Comparison of ENCODE assay signal across 8 mouse cellular contexts in genomic region chr2:158767742-158768339, GRCm38 (mm10). TPM values are rescaled to one million over a fixed set of nuclear protein-coding genes. Genes with fewer than 3 reads are reported as not detected.
DNase-seq lines count a peak whose midpoint lies in the region; ATAC-seq lines count a peak whose summit lies in the region.

Gene Fam83d, plus strand, starts transcription at chr2:158768093.

- DNase-seq in adrenal gland, adult (ENCODE audit: inconsistent age in 2 of 2, low spot score in 1 of 2): peak; percentile 95 to 97
- DNase-seq in embryo, embryonic 10.5 days (ENCODE audit: low spot score): peak; percentile 99
- peak; percentile 97 for DNase-seq in gastrocnemius, postnatal 14 days
- peak; percentile 97 for DNase-seq in left cerebral cortex, postnatal 10 days (ENCODE audit: extremely low spot score in 1 of 2, low spot score in 2 of 2)
- DNase-seq in right cerebral cortex, postnatal 25 days: peak; percentile 92
- DNase-seq in urinary bladder, postnatal 4 days (ENCODE audit: low spot score in 2 of 2): peak; percentile 95 to 97

- ATAC-seq in inflammation-experienced regulatory T-cells, adult 6 months: peak; percentile 97
- ATAC-seq in megakaryocyte-erythroid progenitor cell, adult 5-6 weeks (replicated peaks; ENCODE audit: low FRiP score, low TSS enrichment, poor library complexity, severe bottlenecking): peak; percentile 92

- intact Hi-C loops in gastrocnemius, postnatal 14 days (cut with DNase I; ENCODE audit: low total_unique reads): loop anchor here (5.0 kb wide), 1 partner anchor 94 kb away; no protein-coding TSS in a partner anchor
- intact Hi-C loops in left cerebral cortex, postnatal 10 days (cut with DNase I): loop anchor here (2.0 kb wide), 1 partner anchor 95 kb away; no protein-coding TSS in a partner anchor

RNA-seq across cellular contexts. Expression of gene Fam83d, which starts in this region (rescaled TPM):
- total RNA-seq in gastrocnemius, postnatal 14 days (2021): 1 to 10 TPM; 2.5 to 3.7 TPM
- polyA plus RNA-seq in inflammation-experienced regulatory T-cells, adult 6 months (2017; shearing (Covaris generic)): 1 to 10 TPM in 1 of 3 experiments, under 1 TPM in 2; 0.50 to 3.9 (median 0.59) TPM
- 1 to 10 TPM; 1.4 to 1.6 TPM for total RNA-seq in left cerebral cortex, postnatal 10 days (2021)
- 6.2 and 9.7 TPM in 2 replicates for total RNA-seq in megakaryocyte-erythroid progenitor cell, adult 5-6 weeks (2014; fragmentation: Nextera tagmentation)
- total RNA-seq in megakaryocyte-erythroid progenitor cell, adult 5-6 weeks (2017): 3.9 and 7.5 TPM in 2 replicates

Comparison
In these comparisons a context has a peak if more than half of its experiments do, and no peak if none do; other contexts are left out.
1. Peak in every context shown above with its lines: DNase-seq and ATAC-seq.